Mouse (Mus musculus) embryonic facial prominence, embryonic 12.5 days (tissue): ENCODE data around the gene Gprin3. TPM values are rescaled to one million over a fixed set of nuclear protein-coding genes. Genes with fewer than 3 reads are reported as not detected.

Source experiments
- ATAC-seq: fragments of 200-750 bp; cut with Nextera tagmentation; 2 replicates; pipeline ENCODE4 v1.8.0; 2017; ENCODE audit not compliant: insufficient number of reproducible peaks, insufficient read depth, low FRiP score, low TSS enrichment
- H3K27ac ChIP-seq: fragments of 300-500 bp; sonication (generic); 2 replicates; pipeline ENCODE4 v1.5.1; 2016; ENCODE audit warnings: mild to moderate bottlenecking
- H3K27me3 ChIP-seq: fragments of 300-500 bp; sonication (generic); 2 replicates; pipeline ENCODE4 v1.6.1; 2016; ENCODE audit warnings: mild to moderate bottlenecking, moderate library complexity
- H3K36me3 ChIP-seq: fragments of 300-500 bp; sonication (generic); 2 replicates; pipeline ENCODE4 v1.6.1; 2016; ENCODE audit warnings: mild to moderate bottlenecking
- H3K4me1 ChIP-seq: fragments of 300-500 bp; sonication (generic); 2 replicates; pipeline ENCODE4 v1.6.1; 2016
- H3K4me2 ChIP-seq: fragments of 300-500 bp; sonication (generic); replicated peaks from 2 replicates; pipeline ENCODE4 v1.6.1; 2016; ENCODE audit warnings: mild to moderate bottlenecking, moderate library complexity
- H3K4me3 ChIP-seq: fragments of 300-500 bp; sonication (generic); 2 replicates; pipeline ENCODE4 v1.5.1; 2016; ENCODE audit warnings: mild to moderate bottlenecking
- H3K9ac ChIP-seq: fragments of 300-500 bp; sonication (generic); 2 replicates; pipeline ENCODE4 v1.6.1; 2016; ENCODE audit warnings: mild to moderate bottlenecking, moderate library complexity
- H3K9me3 ChIP-seq: fragments of 300-500 bp; sonication (generic); 2 replicates; pipeline ENCODE4 v1.6.1; 2016; ENCODE audit warnings: mild to moderate bottlenecking, moderate library complexity
- WGBS: fragments of 180-500 bp; shearing (Covaris S2); methylation state at CpG from one replicate; pipeline ENCODE4 v1.1.7; 2016; 5-methylcytosine and 5-hydroxymethylcytosine counted together
- polyA plus RNA-seq: library from polyadenylated mRNA; unstranded; fragments of >200 nt; fragmentation: Nextera tagmentation; extraction: Ambion mirVana; gene quantifications from 2 replicates; pipeline ENCODE4 v1.2.1, GENCODE M21; 2016

Gprin3 gene
- 1.3 and 1.4 TPM in 2 replicates for polyA plus RNA-seq

DNA sequence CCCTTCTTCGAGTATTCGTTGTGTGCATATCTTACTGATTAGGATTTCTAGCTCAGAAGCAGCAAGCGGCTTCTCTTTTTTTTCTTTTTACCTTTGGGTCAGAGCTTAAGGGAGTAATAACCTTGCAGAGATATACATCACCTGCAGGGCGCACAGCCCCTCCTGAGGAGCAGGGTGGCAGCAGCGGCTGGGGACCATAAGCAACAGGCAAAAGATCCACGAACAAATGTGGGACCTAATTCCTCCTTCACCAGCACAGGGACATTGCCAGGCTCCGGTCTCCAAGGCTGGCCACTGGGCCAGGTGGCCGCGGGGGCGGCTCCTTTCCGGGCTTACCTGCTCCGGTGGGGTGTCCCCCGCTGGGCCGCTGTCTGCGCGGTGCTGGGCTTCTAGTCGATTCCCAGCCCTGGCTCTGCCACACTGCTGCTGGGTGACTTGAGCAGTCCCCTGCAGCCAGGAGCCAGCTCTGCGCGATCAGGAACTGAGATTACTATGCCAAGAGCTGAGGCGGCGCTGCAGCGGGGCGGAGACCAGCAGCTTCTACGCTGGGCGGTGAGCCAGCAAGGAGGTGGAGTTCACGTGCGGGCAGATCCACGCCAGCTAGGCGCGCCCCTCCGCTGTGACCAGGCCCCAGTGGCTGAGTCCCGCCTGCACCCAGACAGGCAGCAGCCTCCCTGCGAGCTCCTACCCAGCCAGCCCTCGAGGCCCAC lies at the start of gene Gprin3:
Gene Gprin3, minus strand, starts transcription at position 471 of the 710 bp plus-strand sequence.
- Histone ChIP-seq H3K9me3 (no peaks in the 10 kb centered on the region), H3K4me1 (peaks cover 4% of the 10 kb centered on the region; the same call in 1 of the 2 replicates), H3K36me3 (no peaks in the 10 kb centered on the region), H3K4me3 (peak within 1 kb of the TSS; percentile 49), H3K27ac (peak within 1 kb of the TSS; percentile 57; the same call in 1 of the 2 replicates), H3K9ac (peak within 1 kb of the TSS; percentile 59), H3K4me2 (peak within 1 kb of the TSS; percentile 85), H3K27me3 (no peaks in the 10 kb centered on the region)
- WGBS: 7% methylated on average over 34 of the region's 34 CpGs
- peak; percentile 95 for ATAC-seq

DNA sequence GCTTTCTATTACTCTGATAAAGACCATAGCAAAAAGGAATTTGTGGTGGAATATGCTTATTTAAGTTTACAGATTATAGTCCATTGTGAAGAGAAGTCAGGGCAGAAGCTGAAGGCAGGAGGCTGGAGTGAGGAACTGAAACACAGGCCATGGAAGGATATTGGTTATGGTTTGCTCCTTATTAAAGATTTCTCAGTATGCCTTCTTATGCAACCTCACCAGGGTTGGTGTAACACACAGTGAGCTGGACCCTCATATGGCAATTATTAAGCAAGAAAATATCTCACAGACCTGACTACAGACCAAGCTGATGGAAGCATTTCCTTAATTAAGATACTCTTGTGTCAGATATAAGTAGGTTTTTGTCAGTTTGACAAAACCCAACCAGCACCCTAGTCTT lies 32.8 kb upstream of the Gprin3 start:
- Histone ChIP-seq H3K27me3 (no peaks in the 10 kb centered on the region), H3K36me3 (no peaks in the 10 kb centered on the region), H3K4me1 (no peaks in the 10 kb centered on the region), H3K9me3 (no peaks in the 10 kb centered on the region), H3K4me2 (no peak overlapping the region), H3K27ac (no peak overlapping the region), H3K9ac (no peak overlapping the region), H3K4me3 (no peak overlapping the region)
- no peak for ATAC-seq

- H3K27ac ChIP-seq: no peak overlapping the region
- H3K9ac ChIP-seq: no peak overlapping the region
- no peak overlapping the region for H3K4me3 ChIP-seq
- 74% methylated on average over 1 of the region's 1 CpGs for WGBS
- no peaks in the 10 kb centered on the region for H3K27me3 ChIP-seq
- no peak for ATAC-seq
- H3K36me3 ChIP-seq: no peaks in the 10 kb centered on the region
- no peaks in the 10 kb centered on the region for H3K4me1 ChIP-seq
- no peaks in the 10 kb centered on the region for H3K9me3 ChIP-seq
- H3K4me2 ChIP-seq: no peak overlapping the region
Measured at GRCm38 (mm10) chr6:59456116-59456515, 30.0 kb upstream of the Gprin3 start.

- Histone ChIP-seq H3K4me2 (no peak overlapping the region), H3K36me3 (no peaks in the 10 kb centered on the region), H3K4me1 (no peaks in the 10 kb centered on the region), H3K4me3 (no peak overlapping the region), H3K9me3 (no peaks in the 10 kb centered on the region), H3K9ac (no peak overlapping the region), H3K27ac (no peak overlapping the region), H3K27me3 (no peaks in the 10 kb centered on the region)
- no peak for ATAC-seq
- 84% methylated on average over 3 of the region's 3 CpGs for WGBS
Measured at GRCm38 (mm10) chr6:59451348-59451747, 25.3 kb upstream of the Gprin3 start.

DNA sequence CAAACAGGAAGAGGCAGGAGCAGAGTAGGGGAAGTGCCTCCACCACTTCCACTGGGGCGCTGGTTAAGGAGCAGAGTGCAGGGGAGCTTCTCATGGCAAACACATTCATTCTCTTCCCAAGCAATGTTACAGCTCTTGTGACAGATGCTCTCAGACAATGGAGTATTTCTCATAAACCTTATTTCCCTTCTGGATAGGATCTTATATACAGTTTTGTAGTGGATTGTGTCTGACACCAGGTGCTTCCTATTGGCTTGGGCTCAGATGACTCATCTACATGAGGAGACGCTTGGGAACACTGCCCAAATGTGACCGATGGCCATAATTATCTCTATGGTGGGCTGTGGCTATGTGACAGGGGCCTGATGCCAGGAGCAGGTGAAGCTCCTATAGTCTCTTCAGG lies 19.0 kb upstream of the Gprin3 start:
- Histone ChIP-seq H3K9ac (no peak overlapping the region), H3K4me1 (no peaks in the 10 kb centered on the region), H3K4me3 (no peak overlapping the region), H3K36me3 (no peaks in the 10 kb centered on the region), H3K9me3 (no peaks in the 10 kb centered on the region), H3K4me2 (no peak overlapping the region), H3K27ac (no peak overlapping the region), H3K27me3 (no peaks in the 10 kb centered on the region)
- WGBS: 77% methylated on average over 3 of the region's 3 CpGs
- no peak for ATAC-seq

DNA sequence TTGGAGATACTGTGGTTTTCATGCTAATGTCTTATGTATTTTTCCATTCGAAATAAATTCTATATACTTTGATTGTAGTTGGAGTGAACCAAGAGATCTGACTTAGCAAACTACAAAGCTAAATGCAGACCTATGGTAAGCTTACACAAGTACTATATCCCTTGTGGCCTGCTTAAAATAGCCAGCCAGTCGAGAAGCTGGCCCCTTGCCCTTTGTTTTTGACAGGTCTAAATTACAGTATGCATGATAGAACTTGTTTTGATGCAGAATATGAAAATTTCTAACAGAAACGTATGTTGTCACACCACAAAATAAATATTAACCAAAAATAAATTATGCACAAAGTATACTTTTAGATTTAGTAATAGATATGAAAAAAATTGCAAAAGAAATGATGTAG lies 9.8 kb upstream of the Gprin3 start:
- no peak overlapping the region for H3K27ac ChIP-seq
- H3K4me2 ChIP-seq: no peak overlapping the region
- no peak overlapping the region for H3K9ac ChIP-seq
- H3K4me3 ChIP-seq: no peak overlapping the region
- no peaks in the 10 kb centered on the region for H3K9me3 ChIP-seq
- no peaks in the 10 kb centered on the region for H3K27me3 ChIP-seq
- H3K4me1 ChIP-seq: no peaks in the 10 kb centered on the region
- ATAC-seq: no peak
- no peaks in the 10 kb centered on the region for H3K36me3 ChIP-seq
- 64% methylated on average over 3 of the region's 3 CpGs for WGBS

DNA sequence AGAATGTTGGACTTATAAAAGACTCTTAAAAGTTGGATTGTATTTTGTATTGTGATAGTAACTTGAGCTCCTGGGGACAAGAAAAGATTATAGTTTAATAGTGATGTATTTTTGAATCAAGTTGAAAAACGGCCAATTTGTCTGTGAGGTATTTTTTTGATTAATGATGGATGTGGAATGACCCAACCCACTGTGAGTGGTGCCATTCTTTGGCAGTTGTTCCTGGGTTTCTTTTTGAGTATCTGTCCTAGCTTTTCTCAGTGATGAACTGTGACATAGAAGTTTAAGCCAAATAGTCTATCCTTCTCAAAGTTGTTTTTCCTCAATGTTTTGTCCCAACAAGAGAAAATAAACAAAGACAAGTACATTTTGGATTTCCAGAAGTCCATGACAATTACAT lies 7.0 kb upstream of the Gprin3 start:
- 55% methylated on average over 1 of the region's 1 CpGs for WGBS
- Histone ChIP-seq H3K9me3 (no peaks in the 10 kb centered on the region), H3K4me1 (no peaks in the 10 kb centered on the region), H3K27me3 (no peaks in the 10 kb centered on the region), H3K4me2 (no peak overlapping the region), H3K4me3 (no peak overlapping the region), H3K27ac (no peak overlapping the region), H3K36me3 (no peaks in the 10 kb centered on the region), H3K9ac (no peak overlapping the region)
- ATAC-seq: no peak

- H3K27ac ChIP-seq: 0 out of 2 replicates have a peak overlapping the region, but pooled peaks have one; percentile 17
- peak overlapping the region; percentile 85 for H3K4me2 ChIP-seq
- no peaks in the 10 kb centered on the region for H3K36me3 ChIP-seq
- peak overlapping the region; percentile 59 for H3K9ac ChIP-seq
- H3K9me3 ChIP-seq: no peaks in the 10 kb centered on the region
- no peak for ATAC-seq
- peaks cover 4% of the 10 kb centered on the region; the same call in 1 of the 2 replicates for H3K4me1 ChIP-seq
- 43% methylated on average over 3 of the region's 3 CpGs for WGBS
- H3K27me3 ChIP-seq: no peaks in the 10 kb centered on the region
- H3K4me3 ChIP-seq: peak overlapping the region; percentile 49
Measured at GRCm38 (mm10) chr6:59426534-59426885, 416 bp upstream of the Gprin3 start.

GRCm38 (mm10) chr6:59424871-59425740 lies 988 bp downstream of the Gprin3 start:
- WGBS: 84% methylated on average over 10 of the region's 10 CpGs
- Histone ChIP-seq H3K4me1 (peaks cover 4% of the 10 kb centered on the region; the same call in 1 of the 2 replicates), H3K9ac (no peak overlapping the region), H3K4me3 (peak overlapping the region; percentile 49; the same call in 1 of the 2 replicates), H3K9me3 (no peaks in the 10 kb centered on the region), H3K27me3 (no peaks in the 10 kb centered on the region), H3K27ac (no peak overlapping the region), H3K4me2 (peak overlapping the region; percentile 85), H3K36me3 (no peaks in the 10 kb centered on the region)
- no peak for ATAC-seq

DNA sequence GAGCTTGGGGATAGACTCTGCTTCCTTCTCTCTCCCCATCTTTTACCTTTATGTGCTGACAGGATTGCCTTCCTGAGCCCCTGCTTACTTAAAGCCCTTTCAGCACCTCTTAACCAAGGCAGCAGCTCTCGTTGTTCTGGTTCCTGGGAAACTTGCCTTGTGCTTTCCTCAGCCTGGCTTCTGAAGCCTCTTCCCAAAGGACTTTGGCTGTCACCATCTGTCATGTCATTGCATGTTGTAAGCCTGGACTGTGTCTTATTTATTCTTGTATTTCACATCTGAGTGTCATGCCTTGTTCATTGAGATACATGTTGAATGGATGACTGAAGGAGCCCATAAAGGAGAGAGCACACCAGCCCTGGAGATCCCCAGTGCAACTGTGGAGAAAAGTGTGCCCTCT lies 2.3 kb downstream of the Gprin3 start:
- Histone ChIP-seq H3K9me3 (no peaks in the 10 kb centered on the region), H3K9ac (no peak overlapping the region), H3K4me1 (peaks cover 4% of the 10 kb centered on the region; the same call in 1 of the 2 replicates), H3K4me2 (no peak overlapping the region), H3K27me3 (no peaks in the 10 kb centered on the region), H3K27ac (no peak overlapping the region), H3K4me3 (no peak overlapping the region), H3K36me3 (no peaks in the 10 kb centered on the region)
- WGBS: 68% methylated on average over 1 of the region's 1 CpGs
- ATAC-seq: no peak

DNA sequence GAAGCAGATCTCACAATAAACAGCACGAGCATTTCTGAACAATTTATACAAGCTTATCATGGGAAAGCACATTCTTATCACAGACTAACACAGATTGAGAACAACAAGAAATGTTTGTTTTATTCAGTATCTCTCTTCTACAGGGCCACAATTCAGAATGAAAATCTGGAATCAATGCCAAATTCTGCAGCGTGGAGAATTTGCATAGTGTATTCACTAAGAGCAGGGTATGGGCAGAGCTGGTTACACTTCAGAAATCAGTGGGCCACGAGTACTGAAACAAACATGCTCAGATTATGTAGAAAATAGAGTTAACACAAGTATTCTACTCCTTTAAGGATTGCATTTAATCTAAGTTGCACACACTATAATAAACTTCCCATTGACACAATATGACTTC lies 6.8 kb downstream of the Gprin3 start:
- no peak overlapping the region for H3K27ac ChIP-seq
- no peaks in the 10 kb centered on the region for H3K36me3 ChIP-seq
- no peak for ATAC-seq
- H3K4me2 ChIP-seq: no peak overlapping the region
- H3K4me1 ChIP-seq: no peaks in the 10 kb centered on the region
- no peak overlapping the region for H3K4me3 ChIP-seq
- WGBS: 77% methylated on average over 3 of the region's 3 CpGs
- no peak overlapping the region for H3K9ac ChIP-seq
- H3K27me3 ChIP-seq: no peaks in the 10 kb centered on the region
- no peaks in the 10 kb centered on the region for H3K9me3 ChIP-seq

DNA sequence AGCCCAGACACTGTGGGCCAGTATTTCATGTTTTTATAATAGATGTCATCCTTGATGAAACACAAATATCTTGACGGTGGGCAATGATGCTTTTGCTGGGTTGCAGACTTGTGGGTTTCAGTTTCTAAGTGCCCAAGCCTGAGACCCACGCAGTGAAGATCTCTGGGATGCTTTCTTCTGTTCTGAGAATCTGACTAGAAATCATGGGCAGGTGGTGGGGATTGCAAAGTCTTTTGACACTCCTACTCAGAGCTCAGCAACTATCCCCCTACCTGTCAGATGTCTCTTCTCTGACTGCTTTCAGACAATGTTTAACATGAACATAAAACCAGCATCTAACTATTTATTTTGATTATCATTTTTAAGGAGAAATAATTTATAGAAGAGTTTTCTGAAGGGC lies 7.4 kb downstream of the Gprin3 start:
- H3K9ac ChIP-seq: no peak overlapping the region
- no peaks in the 10 kb centered on the region for H3K4me1 ChIP-seq
- H3K27me3 ChIP-seq: no peaks in the 10 kb centered on the region
- H3K27ac ChIP-seq: no peak overlapping the region
- ATAC-seq: no peak
- WGBS: 67% methylated on average over 2 of the region's 2 CpGs
- H3K9me3 ChIP-seq: no peaks in the 10 kb centered on the region
- H3K4me2 ChIP-seq: no peak overlapping the region
- no peaks in the 10 kb centered on the region for H3K36me3 ChIP-seq
- no peak overlapping the region for H3K4me3 ChIP-seq
